Mouse (Mus musculus) gastrocnemius, postnatal 25 days (tissue): ENCODE measurements around the gene Rrp36. TPM values are rescaled to one million over a fixed set of nuclear protein-coding genes. Genes with fewer than 3 reads are reported as not detected.
A peak's percentile ranks its signal among the peaks of the same experiment; 100 is the strongest.

ENCODE experiments used
- DNase-seq: peaks from one replicate; pipeline ENCODE4 v3.0.0; 2022
- total RNA-seq, 2 experiments: library from RNA; stranded (reverse); gene quantifications; 1 replicate in 1 of 2; 2 replicates in 1 of 2; pipeline ENCODE4 v1.2.3; 2021

Rrp36 gene
- total RNA-seq, 2 experiments from 2014 or later = 7.5 to 12.1 TPM

- DNase-seq = no peak
These were observed 27.9 kb downstream of the Rrp36 start for GRCm38 (mm10) chr17:46646322-46646662.

- DNase-seq = peak; percentile 98
These were observed 28.4 kb downstream of the Rrp36 start, which contains the start of the genes Klc4 and Mrpl2 for GRCm38 (mm10) chr17:46645561-46646321. Klc4 (minus strand) TSS chr17:46646022. Mrpl2 (plus strand) TSS chr17:46646229.

GRCm38 (mm10) chr17:46644916-46645475 is 29.2 kb downstream of the Rrp36 start:
- DNase-seq = no peak

GRCm38 (mm10) chr17:46644152-46644805 is 29.9 kb downstream of the Rrp36 start:
- DNase-seq = no peak

- no peak for DNase-seq
These were observed 32.1 kb downstream of the Rrp36 start for GRCm38 (mm10) chr17:46642060-46642459.

GRCm38 (mm10) chr17:46639929-46640328 is 34.2 kb downstream of the Rrp36 start:
- DNase-seq = no peak

GRCm38 (mm10) chr17:46636831-46637523 is 37.2 kb downstream of the Rrp36 start:
- DNase-seq = peak; percentile 42

GRCm38 (mm10) chr17:46629685-46630441 is 44.3 kb downstream of the Rrp36 start:
- DNase-seq = no peak

GRCm38 (mm10) chr17:46628791-46629684 is 45.1 kb downstream of the Rrp36 start, which contains the start of gene Ptk7:
Ptk7 (minus strand) TSS chr17:46629504.
- peak; percentile 63 for DNase-seq

- no peak for DNase-seq
These were observed 45.7 kb downstream of the Rrp36 start for GRCm38 (mm10) chr17:46628471-46628790.

GRCm38 (mm10) chr17:46627409-46627808 is 46.7 kb downstream of the Rrp36 start:
- DNase-seq = no peak

- DNase-seq = no peak
These were observed 49.6 kb downstream of the Rrp36 start for GRCm38 (mm10) chr17:46624598-46624997.

GRCm38 (mm10) chr17:46623819-46624557 is 50.2 kb downstream of the Rrp36 start:
- no peak for DNase-seq

GRCm38 (mm10) chr17:46622269-46622668 is 51.9 kb downstream of the Rrp36 start:
- DNase-seq = no peak

GRCm38 (mm10) chr17:46621324-46621723 is 52.8 kb downstream of the Rrp36 start:
- no peak for DNase-seq

GRCm38 (mm10) chr17:46619683-46620357 is 54.3 kb downstream of the Rrp36 start:
- no peak for DNase-seq

GRCm38 (mm10) chr17:46618769-46619682 is 55.1 kb downstream of the Rrp36 start:
- no peak for DNase-seq

- DNase-seq = no peak
These were observed 55.8 kb downstream of the Rrp36 start for GRCm38 (mm10) chr17:46618394-46618768.

GRCm38 (mm10) chr17:46617799-46618198 is 56.4 kb downstream of the Rrp36 start:
- DNase-seq = no peak
